ENCODE assay signal across 11 mouse cellular contexts in the genomic region with DNA sequence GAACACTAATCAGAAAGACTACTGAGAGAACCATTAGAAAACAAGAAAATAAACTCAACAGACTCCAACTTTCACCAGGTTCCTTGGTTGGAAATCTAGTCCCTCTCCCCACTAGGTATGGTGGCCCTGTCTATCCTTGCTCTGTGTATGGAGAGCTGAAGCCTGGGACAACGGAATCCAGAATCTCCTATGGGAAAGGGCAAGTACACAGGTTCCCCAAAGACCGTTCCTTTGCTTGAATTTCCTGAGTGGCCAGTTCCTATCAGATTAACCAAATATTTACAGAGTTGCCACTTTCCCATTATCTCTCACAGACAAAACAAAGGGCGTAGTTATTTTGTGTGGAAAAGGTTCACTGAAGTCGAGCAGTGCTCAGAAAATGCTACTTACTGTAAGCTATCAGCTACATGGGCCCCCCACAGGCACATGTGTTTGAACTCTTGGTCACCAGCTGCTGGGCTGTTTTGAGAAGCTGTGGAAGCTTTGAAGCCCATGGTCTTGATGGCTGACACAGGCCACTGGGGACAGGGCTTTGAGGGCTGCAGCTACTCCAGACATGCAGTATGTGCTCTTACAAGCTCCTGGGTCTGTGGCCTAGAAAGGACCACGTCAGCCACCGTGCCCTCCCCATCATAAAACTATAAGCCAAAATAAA.
"Had no signal": no experiment of that assay in that cellular context is flagged by ENCODE, and none has a peak within 500 bp of the region (broad histone marks: within the 10 kb centered on the region; RNA-seq: fewer than 3 reads in every experiment).

No protein-coding gene starts in this region.

- H3K4me2 ChIP-seq: limb, embryonic 13.5 days; midbrain, embryonic 11.5 days; neural tube, embryonic 12.5 days had no signal

- H3K9ac ChIP-seq: limb, embryonic 13.5 days; liver, embryonic 14.5 days; neural tube, embryonic 12.5 days had no signal

- ATAC-seq: midbrain, embryonic 16.5 days had no signal

- H3K4me3 ChIP-seq: limb, embryonic 13.5 days; neural tube, embryonic 12.5 days had no signal

- DNase-seq: kidney, adult 18-20 months; lung, adult 18-20 months; lung, postnatal 10 days; lung, postnatal 4 days; thymus, adult 2 months; thymus, postnatal 25 days had no signal

- H3K4me1 ChIP-seq: limb, embryonic 13.5 days; neural tube, embryonic 12.5 days had no signal

- H3K36me3 ChIP-seq: limb, embryonic 13.5 days; neural tube, embryonic 12.5 days had no signal

- H3K27ac ChIP-seq: limb, embryonic 13.5 days; liver, embryonic 14.5 days; neural tube, embryonic 12.5 days had no signal

- H3K9me3 ChIP-seq: neural tube, embryonic 12.5 days had no signal

- H3K27me3 ChIP-seq: neural tube, embryonic 12.5 days had no signal
